Mouse (Mus musculus) heart, postnatal 25 days (tissue): ENCODE data around the gene Mpdz. TPM values are rescaled to one million over a fixed set of nuclear protein-coding genes. Genes with fewer than 3 reads are reported as not detected.

Experiments used
- DNase-seq: peaks from one replicate; pipeline ENCODE4 v3.0.0; 2022; ENCODE audit warnings: low spot score
- intact Hi-C: fragments of 180-260 bp; cut with DNase I; formaldehyde crosslinking; loops from one replicate; pipeline ENCODE4 v1.15.1; 2025
- total RNA-seq, 2 experiments: library from RNA; stranded (reverse); gene quantifications; 2 replicates each; pipeline ENCODE4 v1.2.3; 2021

Gene Mpdz
- total RNA-seq, 2 experiments from 2014 or later = 49.3 to 55.9 TPM

- intact Hi-C loops = no loop called here
- DNase-seq = no peak
Observed at GRCm38 (mm10) chr4:81414684-81415323, 27.8 kb downstream of the Mpdz start.

DNA sequence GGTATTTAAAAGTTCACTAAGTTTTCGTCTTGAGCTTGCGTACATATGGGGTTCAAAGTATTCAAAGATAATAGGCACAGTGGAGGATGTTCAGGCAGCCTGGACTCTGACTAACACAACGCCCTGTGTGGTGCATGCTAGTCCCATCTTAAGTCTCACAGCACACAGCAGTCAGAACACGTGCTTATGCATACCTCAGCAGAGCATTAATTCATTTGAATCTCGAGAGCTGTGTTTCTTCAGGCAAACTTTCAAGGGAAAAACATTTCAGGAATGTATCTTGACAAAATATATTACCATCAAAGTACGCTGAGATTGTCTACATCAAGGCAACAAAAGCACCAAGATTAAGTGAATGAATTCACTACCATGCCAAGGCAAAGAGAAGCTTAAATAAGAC is 45.7 kb downstream of the Mpdz start:
- DNase-seq = no peak
- intact Hi-C loops = no loop called here

DNA sequence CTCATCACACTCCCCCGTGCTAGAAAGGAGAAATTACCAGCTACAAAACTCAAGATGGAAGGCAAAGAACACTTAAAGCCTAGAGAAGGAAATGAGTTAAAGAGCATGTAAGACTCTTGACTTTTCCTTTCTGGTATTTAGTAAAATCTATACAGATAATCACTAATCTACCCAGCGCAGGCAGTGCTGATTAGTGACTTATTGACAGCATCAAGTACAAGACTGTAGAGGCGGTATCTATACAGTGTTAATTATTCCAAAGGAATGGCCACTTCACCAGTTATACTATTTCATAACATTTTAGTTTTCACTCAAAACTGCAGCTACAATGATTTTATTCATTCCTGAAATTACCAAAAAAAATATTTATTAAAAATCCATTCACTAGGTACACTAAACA is 49.7 kb downstream of the Mpdz start:
- intact Hi-C loops = no loop called here
- DNase-seq = no peak

DNA sequence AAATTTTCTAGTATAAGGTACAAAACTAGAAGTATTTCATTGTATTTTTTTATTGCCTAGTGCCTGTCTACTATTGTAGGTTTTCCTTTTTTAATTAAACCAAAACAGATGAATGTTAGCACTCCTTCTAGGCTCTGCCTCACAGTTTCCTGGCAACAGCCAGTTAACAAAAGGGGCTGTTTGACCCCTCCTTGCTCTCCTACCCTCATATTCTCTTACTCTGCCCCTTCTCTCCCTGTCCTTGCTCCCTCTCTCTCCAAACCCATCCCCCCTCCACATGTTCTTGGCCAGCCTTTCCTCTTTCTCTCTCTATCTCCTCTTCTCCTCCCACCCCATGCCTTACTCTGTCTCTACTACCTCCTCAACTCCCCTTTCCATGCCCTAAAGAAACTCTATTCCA is 53.4 kb downstream of the Mpdz start:
- intact Hi-C loops = loop anchor here (5.0 kb wide), 1 partner anchor 83 kb away; no protein-coding TSS in a partner anchor
- no peak for DNase-seq

GRCm38 (mm10) chr4:81387644-81388043 is 55.0 kb downstream of the Mpdz start:
- DNase-seq = no peak
- intact Hi-C loops = loop anchor here (5.0 kb wide), 1 partner anchor 85 kb away; no protein-coding TSS in a partner anchor

DNA sequence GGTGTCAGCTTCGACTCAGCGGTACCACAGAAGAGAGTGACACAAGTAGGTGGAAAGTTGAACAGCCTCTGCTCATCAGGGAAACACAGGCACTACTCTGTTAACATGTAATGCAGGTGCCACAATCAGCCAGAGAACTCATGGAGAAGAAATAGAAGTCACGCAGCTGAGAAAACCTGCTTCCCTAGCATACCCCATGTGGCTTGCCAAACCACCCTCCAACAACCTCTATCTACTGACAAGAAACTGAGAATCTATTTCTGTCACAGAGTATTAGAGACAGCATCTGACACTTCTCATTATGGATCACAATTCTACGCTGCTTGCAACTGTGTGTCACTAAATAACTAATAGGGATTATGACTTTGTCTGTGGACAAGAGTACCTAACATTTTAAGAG is 70.3 kb downstream of the Mpdz start:
- no peak for DNase-seq
- intact Hi-C loops = loop anchor here (5.0 to 10.0 kb wide), 2 partner anchors 100 to 192 kb away; no protein-coding TSS in a partner anchor

- intact Hi-C loops = no loop called here
- DNase-seq = no peak
Observed at GRCm38 (mm10) chr4:81351368-81351767, 91.2 kb downstream of the Mpdz start.

GRCm38 (mm10) chr4:81348646-81349045 is 94.0 kb downstream of the Mpdz start:
- intact Hi-C loops = no loop called here
- no peak for DNase-seq

DNA sequence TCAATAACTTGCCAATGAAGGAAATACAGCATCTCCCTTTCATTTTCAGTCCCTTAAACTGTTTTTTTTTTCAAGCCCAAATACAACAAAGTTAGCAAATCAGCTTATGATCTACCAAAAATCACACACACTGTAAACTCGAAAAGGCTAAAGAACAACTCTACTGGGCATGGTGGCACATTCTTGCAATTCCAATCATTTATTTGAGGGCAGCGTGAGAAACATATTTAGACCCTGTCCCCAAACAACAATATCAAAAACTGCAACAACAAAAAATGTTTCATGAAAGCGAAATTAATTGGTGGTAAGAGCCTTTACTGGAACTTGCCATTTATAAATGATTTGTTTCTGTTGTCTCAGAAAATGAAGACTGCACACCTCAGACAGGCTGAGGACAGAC is 97.5 kb downstream of the Mpdz start:
- intact Hi-C loops = no loop called here
- no peak for DNase-seq

- DNase-seq = no peak
- intact Hi-C loops = no loop called here
Observed at GRCm38 (mm10) chr4:81333628-81333991, 109.0 kb downstream of the Mpdz start.

- intact Hi-C loops = no loop called here
Observed at GRCm38 (mm10) chr4:81332901-81333627, 109.6 kb downstream of the Mpdz start.

DNA sequence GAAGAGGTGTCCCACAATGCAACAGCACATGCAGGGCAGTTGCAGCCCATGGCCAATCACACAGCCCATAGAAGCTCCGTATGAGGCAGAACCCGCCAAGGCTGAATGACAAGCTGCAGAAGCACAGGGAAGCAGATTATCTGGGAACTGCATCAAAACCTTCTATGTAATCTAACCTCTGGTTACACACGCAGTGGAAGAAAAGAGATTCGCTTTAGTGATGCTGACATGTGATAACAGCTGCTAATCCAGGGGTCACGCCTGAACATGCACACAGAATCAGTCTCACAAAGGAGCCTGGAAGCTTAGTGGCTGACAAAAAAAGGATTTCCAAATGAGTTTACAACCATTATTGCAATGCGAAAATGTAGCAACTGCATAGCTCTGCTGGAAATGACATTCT is 110.2 kb downstream of the Mpdz start:
- DNase-seq = no peak
- intact Hi-C loops = no loop called here

More at GRCm38 (mm10) chr4:81332901-81333627, 109.6 kb downstream of the Mpdz start:
- no peak for DNase-seq

GRCm38 (mm10) chr4:81327694-81328093 is 114.9 kb downstream of the Mpdz start:
- intact Hi-C loops = no loop called here
- DNase-seq = no peak

- DNase-seq = no peak
- intact Hi-C loops = no loop called here
Observed at GRCm38 (mm10) chr4:81323853-81324252, 118.8 kb downstream of the Mpdz start.

DNA sequence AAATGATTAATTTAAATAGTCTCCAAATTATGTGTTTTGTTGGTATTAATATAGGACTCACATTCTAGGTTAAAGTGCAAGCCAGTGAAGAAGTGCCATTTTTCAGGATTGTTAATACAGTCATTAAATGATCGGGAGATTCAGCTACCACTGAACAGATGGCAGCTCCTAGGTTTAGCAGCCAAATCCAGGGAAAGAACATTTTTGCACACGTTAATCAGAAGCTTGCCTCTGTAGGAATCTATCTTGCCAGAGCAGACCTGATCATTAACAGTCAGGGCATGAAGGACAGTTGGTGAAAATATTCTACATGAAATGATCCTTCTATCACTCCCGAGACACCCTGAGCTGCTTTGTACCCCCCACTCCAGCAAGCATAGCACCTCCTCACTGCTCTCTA is 120.4 kb downstream of the Mpdz start:
- no peak for DNase-seq
- intact Hi-C loops = no loop called here

GRCm38 (mm10) chr4:81314618-81315017 is 128.0 kb downstream of the Mpdz start:
- intact Hi-C loops = no loop called here
- no peak for DNase-seq

GRCm38 (mm10) chr4:81313246-81313645 is 129.4 kb downstream of the Mpdz start:
- no peak for DNase-seq
- intact Hi-C loops = no loop called here

- intact Hi-C loops = no loop called here
Observed at GRCm38 (mm10) chr4:81310168-81310474, 132.5 kb downstream of the Mpdz start.

GRCm38 (mm10) chr4:81309473-81310167 is 133.0 kb downstream of the Mpdz start:
- DNase-seq = no peak
- intact Hi-C loops = no loop called here

More at GRCm38 (mm10) chr4:81310168-81310474, 132.5 kb downstream of the Mpdz start:
- DNase-seq = no peak

DNA sequence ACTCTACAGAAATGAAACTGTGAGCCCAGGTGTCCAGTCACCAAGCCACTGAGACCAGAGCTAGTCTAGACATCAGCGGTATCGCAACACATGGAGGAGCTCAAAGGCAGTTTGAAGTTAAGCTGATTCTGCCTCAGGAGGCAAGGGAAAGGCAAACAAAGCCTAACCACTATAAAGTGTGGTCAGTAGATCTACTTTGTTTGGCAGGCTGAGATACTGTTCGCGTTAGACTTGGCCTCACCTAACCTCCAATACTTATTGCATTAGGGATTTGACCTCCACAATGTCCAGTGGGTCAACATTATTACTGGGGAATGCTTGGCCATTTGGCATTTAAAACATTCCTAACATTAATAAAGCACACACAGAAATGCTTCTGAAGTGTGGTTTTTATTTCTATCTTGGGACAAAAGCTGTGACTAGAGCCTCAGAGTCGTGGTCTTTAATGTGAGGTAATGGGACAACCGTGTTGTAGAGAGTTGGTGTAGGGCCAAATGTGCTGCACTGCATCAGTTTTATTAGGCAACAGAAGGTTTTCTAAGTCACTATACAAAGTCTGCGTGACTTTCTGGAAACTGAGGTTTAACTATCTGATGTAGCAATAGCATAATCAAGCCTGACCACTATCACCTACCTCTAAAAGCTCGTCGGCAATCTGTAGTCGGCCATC is 134.9 kb downstream of the Mpdz start:
- intact Hi-C loops = no loop called here
- DNase-seq = no peak

DNA sequence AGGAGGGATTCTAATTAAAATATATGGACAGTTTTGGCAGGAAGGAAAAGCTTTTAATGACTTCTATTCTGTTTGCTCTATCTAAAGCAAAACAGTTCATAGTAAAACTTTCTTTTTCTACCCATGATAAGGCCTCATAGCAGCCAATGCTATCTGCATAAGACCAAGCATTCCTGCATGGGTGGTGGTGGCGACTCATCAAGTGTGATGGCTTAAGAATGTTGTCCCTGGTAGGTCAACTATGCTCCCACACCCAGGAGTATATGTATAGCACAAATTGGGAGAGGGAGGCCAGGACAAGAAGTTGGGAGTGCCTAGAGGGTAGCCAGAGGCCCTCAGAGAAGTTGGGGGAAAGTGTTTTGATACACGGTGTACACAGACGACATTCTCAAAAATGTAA is 140.6 kb downstream of the Mpdz start:
- intact Hi-C loops = no loop called here
- DNase-seq = no peak
